Mouse (Mus musculus): ENCODE data around the gene Prdm2. TPM values are rescaled to one million over a fixed set of nuclear protein-coding genes. Genes with fewer than 3 reads are reported as not detected.

The Prdm2 gene
- polyA plus RNA-seq, 1 experiment: 10.1 TPM

GRCm38 (mm10) chr4:143114232-143114979 is 98.4 kb downstream of the Prdm2 start:
- Histone ChIP-seq H3K27ac (replicated peaks; ENCODE audit: low read depth, low read length) (no peak overlapping the region), H3K4me3 (ENCODE audit: insufficient read depth, low read depth, low read length) (no peak overlapping the region), H3K4me1 (ENCODE audit: control insufficient read depth, insufficient read depth, insufficient read length, low read length) (peaks cover 13% of the 10 kb centered on the region)

- H3K27ac ChIP-seq (replicated peaks; ENCODE audit: low read depth, low read length): no peak overlapping the region
- peaks cover 3% of the 10 kb centered on the region; the same call in 1 of the 2 replicates for H3K4me1 ChIP-seq (ENCODE audit: control insufficient read depth, insufficient read depth, insufficient read length, low read length)
- H3K4me3 ChIP-seq (ENCODE audit: insufficient read depth, low read depth, low read length): no peak overlapping the region
Measured at GRCm38 (mm10) chr4:143112985-143113384, 99.8 kb downstream of the Prdm2 start.

GRCm38 (mm10) chr4:143112439-143112838 is 100.4 kb downstream of the Prdm2 start:
- Histone ChIP-seq H3K4me3 (ENCODE audit: insufficient read depth, low read depth, low read length) (no peak overlapping the region), H3K4me1 (ENCODE audit: control insufficient read depth, insufficient read depth, insufficient read length, low read length) (peaks cover 3% of the 10 kb centered on the region; the same call in 1 of the 2 replicates), H3K27ac (replicated peaks; ENCODE audit: low read depth, low read length) (no peak overlapping the region)

DNA sequence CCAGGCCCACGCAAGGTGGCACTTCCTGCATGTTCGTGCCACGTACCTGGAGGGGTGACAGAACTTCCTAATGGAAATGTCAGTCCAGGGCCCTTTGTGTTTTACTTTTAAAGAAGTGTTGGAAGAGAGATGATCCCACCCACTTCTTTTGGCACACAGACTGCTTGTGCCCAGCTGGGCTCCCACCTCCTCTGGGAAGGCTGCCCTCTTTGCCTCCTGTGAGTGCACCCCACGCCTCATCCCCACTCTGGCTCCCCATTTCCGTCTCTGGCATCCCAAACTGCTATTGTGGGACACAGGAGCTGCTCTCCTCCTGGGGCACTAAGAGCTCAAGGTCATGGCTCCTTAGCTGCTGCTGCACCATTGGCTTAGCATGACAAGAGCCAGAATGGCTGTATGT is 100.9 kb downstream of the Prdm2 start:
- Histone ChIP-seq H3K27ac (replicated peaks; ENCODE audit: low read depth, low read length) (no peak overlapping the region), H3K4me3 (ENCODE audit: insufficient read depth, low read depth, low read length) (no peak overlapping the region), H3K4me1 (ENCODE audit: control insufficient read depth, insufficient read depth, insufficient read length, low read length) (peaks cover 3% of the 10 kb centered on the region; the same call in 1 of the 2 replicates)

DNA sequence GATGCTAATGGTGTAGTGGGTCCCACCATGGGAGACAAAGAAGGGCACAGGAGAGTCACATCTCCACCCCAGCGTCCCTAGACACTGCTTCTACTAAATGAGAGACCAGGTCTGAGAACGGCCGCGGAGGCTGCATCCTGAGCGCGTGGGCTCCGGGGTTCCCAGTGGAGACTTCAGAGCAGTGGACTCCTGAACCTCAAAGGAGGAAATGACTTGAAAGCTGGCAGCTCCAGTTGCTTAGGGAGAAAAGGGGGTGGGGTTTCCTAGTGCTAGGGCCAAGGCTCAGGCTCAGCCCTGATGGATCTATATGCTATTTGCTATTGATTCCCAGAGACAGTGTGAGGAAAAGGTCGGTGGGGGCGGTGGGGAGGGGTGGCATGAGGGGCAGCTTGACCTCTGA is 104.2 kb downstream of the Prdm2 start:
- no peaks in the 10 kb centered on the region for H3K4me1 ChIP-seq (ENCODE audit: control insufficient read depth, insufficient read depth, insufficient read length, low read length)
- no peak overlapping the region for H3K4me3 ChIP-seq (ENCODE audit: insufficient read depth, low read depth, low read length)
- H3K27ac ChIP-seq (replicated peaks; ENCODE audit: low read depth, low read length): no peak overlapping the region

DNA sequence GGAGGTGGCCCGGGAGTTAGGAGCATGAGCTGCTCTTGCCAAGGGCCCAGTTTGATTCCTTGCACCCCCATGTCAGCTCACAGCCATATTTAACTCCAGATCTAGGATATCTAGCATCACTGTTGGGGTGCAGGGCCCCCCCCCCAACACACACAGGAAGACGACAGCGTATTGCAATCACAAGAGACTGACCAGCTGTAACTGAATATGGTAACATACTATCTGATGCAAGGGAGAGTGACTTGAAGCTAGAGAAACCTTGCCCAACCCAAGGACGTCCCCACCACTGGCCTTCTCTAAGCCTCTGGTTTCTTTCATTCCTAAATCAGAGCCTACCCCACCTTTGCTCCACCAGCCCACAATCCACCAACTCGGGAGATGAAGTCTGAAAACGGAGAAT is 105.8 kb downstream of the Prdm2 start:
- Histone ChIP-seq H3K4me1 (ENCODE audit: control insufficient read depth, insufficient read depth, insufficient read length, low read length) (no peaks in the 10 kb centered on the region), H3K27ac (replicated peaks; ENCODE audit: low read depth, low read length) (no peak overlapping the region), H3K4me3 (ENCODE audit: insufficient read depth, low read depth, low read length) (no peak overlapping the region)

DNA sequence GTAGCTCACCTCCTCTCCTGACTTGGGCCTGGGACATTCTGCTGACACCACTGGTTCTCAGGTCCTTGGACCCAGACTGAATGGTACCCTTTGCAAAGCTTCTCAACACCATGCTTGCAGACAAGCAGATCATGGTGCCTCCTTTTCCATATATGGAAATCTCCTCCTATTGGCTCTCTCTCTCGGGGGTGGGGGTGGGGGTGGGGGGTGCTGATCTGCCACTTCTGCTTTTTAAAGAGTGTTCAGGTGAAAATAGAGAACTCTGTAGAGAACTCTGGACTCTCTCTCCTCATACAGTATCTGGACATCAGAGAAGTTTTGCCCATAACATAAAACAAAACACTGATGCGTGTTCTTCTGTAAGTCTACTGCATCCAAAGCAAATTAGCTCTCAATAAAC is 106.2 kb downstream of the Prdm2 start:
- no peaks in the 10 kb centered on the region for H3K4me1 ChIP-seq (ENCODE audit: control insufficient read depth, insufficient read depth, insufficient read length, low read length)

GRCm38 (mm10) chr4:143104739-143105138 is 108.1 kb downstream of the Prdm2 start:
- Histone ChIP-seq H3K27ac (replicated peaks; ENCODE audit: low read depth, low read length) (no peak overlapping the region), H3K4me1 (ENCODE audit: control insufficient read depth, insufficient read depth, insufficient read length, low read length) (no peaks in the 10 kb centered on the region), H3K4me3 (ENCODE audit: insufficient read depth, low read depth, low read length) (no peak overlapping the region)

More for the DNA sequence above, 106.2 kb downstream of the Prdm2 start:
- no peak overlapping the region for H3K27ac ChIP-seq (replicated peaks; ENCODE audit: low read depth, low read length)
- H3K4me3 ChIP-seq (ENCODE audit: insufficient read depth, low read depth, low read length): no peak overlapping the region

- Histone ChIP-seq H3K27ac (replicated peaks; ENCODE audit: low read depth, low read length) (no peak overlapping the region), H3K4me3 (ENCODE audit: insufficient read depth, low read depth, low read length) (no peak overlapping the region), H3K4me1 (ENCODE audit: control insufficient read depth, insufficient read depth, insufficient read length, low read length) (no peaks in the 10 kb centered on the region)
Measured at GRCm38 (mm10) chr4:143103811-143104210, 109.0 kb downstream of the Prdm2 start.

GRCm38 (mm10) chr4:143100157-143100556 is 112.6 kb downstream of the Prdm2 start:
- H3K4me1 ChIP-seq (ENCODE audit: control insufficient read depth, insufficient read depth, insufficient read length, low read length): no peaks in the 10 kb centered on the region
- no peak overlapping the region for H3K27ac ChIP-seq (replicated peaks; ENCODE audit: low read depth, low read length)
- no peak overlapping the region for H3K4me3 ChIP-seq (ENCODE audit: insufficient read depth, low read depth, low read length)

- H3K4me1 ChIP-seq (ENCODE audit: control insufficient read depth, insufficient read depth, insufficient read length, low read length): no peaks in the 10 kb centered on the region
- H3K27ac ChIP-seq (replicated peaks; ENCODE audit: low read depth, low read length): no peak overlapping the region
- H3K4me3 ChIP-seq (ENCODE audit: insufficient read depth, low read depth, low read length): no peak overlapping the region
Measured at GRCm38 (mm10) chr4:143099288-143100039, 113.3 kb downstream of the Prdm2 start.

DNA sequence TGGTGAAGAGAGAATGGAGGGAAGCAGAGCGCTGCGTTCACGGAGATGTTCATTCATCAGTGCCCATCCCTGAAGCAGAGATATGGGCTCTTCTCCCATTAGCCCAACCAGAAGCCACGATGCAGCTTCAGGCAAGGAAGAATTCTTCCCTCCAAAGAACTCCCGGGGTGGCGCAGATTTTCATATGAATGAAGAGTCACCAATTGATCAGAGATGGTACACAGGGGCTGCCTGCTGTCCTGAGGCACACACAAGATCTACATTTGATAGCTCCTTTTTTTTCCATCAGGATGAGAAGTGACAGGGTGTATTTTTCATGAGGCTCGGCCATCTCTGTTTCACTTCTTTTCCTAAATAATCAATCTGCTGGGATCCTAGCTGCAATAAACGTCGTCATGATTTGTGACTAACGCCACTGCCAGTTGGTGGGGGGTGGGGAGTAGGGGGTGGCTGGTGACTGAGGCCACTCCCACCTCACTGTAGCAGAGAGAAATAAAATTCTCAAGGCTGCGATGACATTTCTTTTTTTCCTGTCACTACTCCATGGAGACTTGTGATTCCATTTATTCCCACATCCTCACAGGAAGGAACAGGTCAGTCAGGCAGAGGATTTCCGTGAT is 120.6 kb downstream of the Prdm2 start:
- Histone ChIP-seq H3K27ac (replicated peaks; ENCODE audit: low read depth, low read length) (no peak overlapping the region; the same call in 1 of the 2 replicates), H3K4me3 (ENCODE audit: insufficient read depth, low read depth, low read length) (no peak overlapping the region), H3K4me1 (ENCODE audit: control insufficient read depth, insufficient read depth, insufficient read length, low read length) (no peaks in the 10 kb centered on the region)

- no peak overlapping the region for H3K4me3 ChIP-seq (ENCODE audit: insufficient read depth, low read depth, low read length)
- no peaks in the 10 kb centered on the region for H3K4me1 ChIP-seq (ENCODE audit: control insufficient read depth, insufficient read depth, insufficient read length, low read length)
- H3K27ac ChIP-seq (replicated peaks; ENCODE audit: low read depth, low read length): no peak overlapping the region
Measured at GRCm38 (mm10) chr4:143090551-143090950, 122.2 kb downstream of the Prdm2 start.

- Histone ChIP-seq H3K4me3 (ENCODE audit: insufficient read depth, low read depth, low read length) (no peak overlapping the region), H3K4me1 (ENCODE audit: control insufficient read depth, insufficient read depth, insufficient read length, low read length) (no peaks in the 10 kb centered on the region), H3K27ac (replicated peaks; ENCODE audit: low read depth, low read length) (no peak overlapping the region)
Measured at GRCm38 (mm10) chr4:143074071-143074765, 138.6 kb downstream of the Prdm2 start.

- Histone ChIP-seq H3K4me3 (ENCODE audit: insufficient read depth, low read depth, low read length) (no peak overlapping the region), H3K27ac (replicated peaks; ENCODE audit: low read depth, low read length) (no peak overlapping the region), H3K4me1 (ENCODE audit: control insufficient read depth, insufficient read depth, insufficient read length, low read length) (no peaks in the 10 kb centered on the region)
Measured at GRCm38 (mm10) chr4:143071791-143072190, 141.0 kb downstream of the Prdm2 start.
